Mouse (Mus musculus): ENCODE measurements at regions not wholly inside any gene's neighbourhood (a gene's known extent, or its start where the extent isn't known, plus 50 kb on each side); places are given as distances from the start of the nearest gene placed in this dataset.

DNA sequence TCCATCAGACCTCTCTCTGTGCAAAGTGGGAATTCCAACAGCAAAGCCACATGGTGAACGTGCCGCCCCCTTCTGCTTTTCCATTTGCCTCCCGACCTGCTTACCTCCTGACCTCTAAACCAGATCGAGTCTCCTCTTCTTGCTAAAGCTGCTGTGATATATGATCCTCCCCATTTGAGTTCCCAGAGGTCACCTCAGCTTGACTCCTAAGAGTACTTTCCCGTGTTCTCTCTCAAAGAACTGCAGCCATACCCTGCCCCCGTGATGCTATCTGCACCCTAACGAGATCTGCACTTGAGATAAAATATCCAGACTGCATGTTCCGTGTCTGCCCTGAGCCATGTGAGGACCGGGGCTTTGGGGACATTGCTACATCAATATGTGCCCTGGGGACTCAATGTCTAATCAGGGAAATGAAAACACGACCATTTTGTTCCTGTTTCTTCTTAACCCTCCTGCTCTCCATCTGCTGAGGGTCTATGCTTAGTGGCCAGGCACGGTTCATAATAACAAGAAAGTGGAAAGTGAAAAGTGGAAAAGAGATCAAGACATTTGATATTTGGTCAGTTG, 94.8 kb downstream of the 3110018I06Rik start:
- TF ChIP-seq POLR2A (IDR thresholded peaks at IDR 0.05; ENCODE audit: low read depth, low read length), result no peak
- TF ChIP-seq CTCF (IDR thresholded peaks at IDR 0.05; ENCODE audit: extremely low read depth, insufficient read length, insufficient replicate concordance, low read depth, low read length), result no peak

Measured in small intestine, adult 2 months (tissue).